Mouse (Mus musculus): ENCODE measurements around the gene Smg6.

DNA sequence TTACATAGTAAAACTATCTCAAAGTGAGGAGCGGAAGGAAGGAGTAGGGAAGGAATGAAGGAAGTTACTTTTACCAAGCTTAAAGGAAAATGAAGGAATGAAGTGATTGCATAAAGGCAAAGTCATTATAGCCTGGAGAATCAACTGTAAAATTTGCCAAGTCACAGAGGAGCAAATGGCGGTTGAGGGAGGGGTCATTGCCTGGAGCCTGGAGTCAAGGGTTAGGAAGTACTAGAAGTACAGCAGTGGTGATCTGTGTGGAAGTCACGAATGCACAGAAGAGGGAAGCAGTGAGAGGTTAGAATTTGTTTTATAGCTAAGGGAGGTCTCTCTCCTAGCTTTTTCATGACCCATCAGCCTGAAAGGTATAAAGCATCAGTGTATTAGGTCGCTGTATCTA, 205.7 kb downstream of the Smg6 start:
- no peak for TF ChIP-seq CTCF (IDR thresholded peaks at IDR 0.05; ENCODE audit: insufficient read depth, low read length)
- TF ChIP-seq POLR2A (IDR thresholded peaks at IDR 0.05; ENCODE audit: borderline replicate concordance, extremely low read depth, low read depth, low read length) = no peak

Data from lung, adult 2 months (tissue).